Mouse (Mus musculus) gastrocnemius, adult 18-20 months (tissue): ENCODE results near the gene Btn2a2. TPM values are rescaled to one million over a fixed set of nuclear protein-coding genes. Genes with fewer than 3 reads are reported as not detected.

Experiments used
- DNase-seq: peaks from one replicate; pipeline ENCODE4 v3.0.0; 2021; ENCODE audit warnings: low spot score
- total RNA-seq, 2 experiments: library from RNA; stranded (reverse); gene quantifications; 2 replicates each; pipeline ENCODE4 v1.2.3; 2021

Gene Btn2a2
- total RNA-seq, 2 experiments from 2014 or later: not detected

- no peak for DNase-seq
Measured at GRCm38 (mm10) chr13:23523976-23524375, 35.3 kb upstream of the Btn2a2 start.

GRCm38 (mm10) chr13:23521703-23522102 lies 33.0 kb upstream of the Btn2a2 start:
- peak; percentile 74 for DNase-seq

DNA sequence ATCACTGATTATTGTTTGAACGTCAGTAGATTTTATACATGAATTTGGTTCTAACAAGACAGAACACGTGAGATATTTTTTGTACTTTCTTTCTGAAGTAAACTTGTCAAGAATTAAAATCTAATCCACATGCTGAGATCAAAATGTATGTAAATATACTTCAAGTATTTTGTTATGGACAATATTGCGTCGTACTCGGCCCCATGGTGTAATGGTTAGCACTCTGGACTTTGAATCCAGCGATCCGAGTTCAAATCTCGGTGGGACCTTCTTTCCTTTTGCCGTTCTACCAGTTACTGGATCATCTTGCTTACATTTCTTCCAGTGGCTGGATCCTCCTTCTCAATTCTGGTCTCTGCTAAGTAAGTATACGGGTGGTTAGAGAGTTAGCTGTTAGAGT lies 30.8 kb upstream of the Btn2a2 start:
- peak; percentile 84 for DNase-seq

DNA sequence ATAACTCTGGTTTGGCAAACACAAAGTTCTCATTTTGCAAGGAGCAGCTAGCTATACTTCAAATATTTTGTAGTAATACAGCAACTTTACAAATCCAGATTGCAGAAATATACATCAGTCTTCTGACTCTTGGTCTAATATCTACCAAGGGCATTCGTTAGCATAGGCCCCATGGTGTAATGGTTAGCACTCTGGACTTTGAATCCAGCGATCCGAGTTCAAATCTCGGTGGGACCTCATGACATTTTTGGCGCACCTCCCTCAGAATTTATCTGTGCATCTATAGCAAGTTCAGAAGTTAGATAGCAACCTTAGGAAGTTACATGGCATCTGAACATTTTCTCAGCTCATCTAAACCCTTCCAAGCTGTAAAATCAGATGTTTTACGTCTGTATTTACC lies 30.2 kb upstream of the Btn2a2 start:
- peak; percentile 83 for DNase-seq

DNA sequence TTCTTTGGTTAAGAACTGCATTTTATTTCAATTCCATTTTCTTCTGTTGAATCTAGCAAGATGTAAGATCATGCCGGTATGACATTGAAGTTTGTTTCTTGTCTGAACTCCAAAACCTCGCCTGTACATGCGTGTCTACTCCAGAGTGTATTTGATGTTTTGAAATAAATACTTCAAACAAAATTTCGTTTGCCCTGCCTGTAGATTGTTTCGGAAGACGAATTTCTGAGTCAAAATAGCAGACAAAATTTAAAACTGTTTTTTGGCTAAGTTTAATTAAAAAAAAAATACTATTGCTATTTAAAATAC lies 29.6 kb upstream of the Btn2a2 start:
- DNase-seq: no peak

- DNase-seq: peak; percentile 90
Measured at GRCm38 (mm10) chr13:23517603-23518294, 29.1 kb upstream of the Btn2a2 start.

GRCm38 (mm10) chr13:23516822-23517602 lies 28.4 kb upstream of the Btn2a2 start:
- peak; percentile 68 for DNase-seq

GRCm38 (mm10) chr13:23515826-23516620 lies 27.4 kb upstream of the Btn2a2 start:
- no peak for DNase-seq

- DNase-seq: no peak
Measured at GRCm38 (mm10) chr13:23515281-23515680, 26.6 kb upstream of the Btn2a2 start.

DNA sequence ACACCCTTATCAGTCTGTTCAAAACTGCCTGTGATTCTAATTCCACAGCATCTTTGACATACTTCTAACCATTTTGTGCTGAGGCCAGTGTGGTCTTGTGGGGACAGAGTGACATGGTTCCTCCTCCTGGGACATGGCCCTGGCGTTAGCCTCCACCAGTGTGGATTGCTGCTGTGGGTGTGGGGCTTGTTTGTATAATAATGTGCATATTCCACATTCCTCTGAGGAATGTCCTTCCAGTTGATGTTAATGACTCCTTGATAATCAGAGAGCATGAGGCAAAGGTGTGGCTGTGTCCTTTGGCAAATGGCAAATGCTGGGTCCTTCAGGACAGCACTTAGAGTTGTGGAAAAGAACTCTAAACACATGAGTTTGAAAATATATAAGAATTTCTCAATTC lies 24.9 kb upstream of the Btn2a2 start:
- no peak for DNase-seq

DNA sequence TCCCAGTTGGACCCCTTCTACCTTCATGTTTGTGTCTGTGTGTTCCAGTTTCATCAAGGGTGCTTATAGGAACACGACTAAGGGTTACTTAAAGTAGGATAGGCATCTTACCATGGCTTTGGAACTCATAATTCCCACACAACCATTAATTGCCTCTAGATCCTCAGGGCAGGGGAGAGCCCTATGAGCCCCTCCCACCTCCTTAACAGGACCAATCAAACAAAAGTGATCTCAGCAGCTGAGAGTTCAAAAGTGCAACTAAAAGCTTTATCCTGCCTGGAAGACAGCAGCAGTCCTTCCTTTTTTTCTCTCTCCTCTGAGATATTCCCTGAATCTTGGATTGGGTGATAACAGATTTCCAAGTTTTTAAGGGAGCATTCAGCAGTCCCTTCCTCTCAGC lies 21.5 kb upstream of the Btn2a2 start:
- DNase-seq: no peak

- no peak for DNase-seq
Measured at GRCm38 (mm10) chr13:23506819-23507515, 18.3 kb upstream of the Btn2a2 start.

DNA sequence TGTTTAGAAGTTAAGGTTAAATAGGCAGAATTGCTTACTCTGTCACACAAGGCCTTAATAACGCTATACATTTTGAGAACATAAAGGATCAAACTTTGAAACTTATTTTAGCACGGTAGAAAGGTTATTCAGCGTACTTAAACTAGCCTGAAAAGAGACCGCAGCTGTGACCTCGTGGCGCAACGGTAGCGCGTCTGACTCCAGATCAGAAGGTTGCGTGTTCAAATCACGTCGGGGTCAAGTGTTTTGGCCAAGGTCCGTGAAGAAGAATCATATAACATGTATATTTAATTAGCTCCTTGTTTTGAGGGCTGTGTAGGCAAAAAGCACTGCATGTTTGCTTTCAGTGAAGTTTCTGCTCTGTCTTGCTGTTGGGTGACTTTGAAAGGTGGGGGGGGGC lies 17.7 kb upstream of the Btn2a2 start:
- DNase-seq: no peak

DNA sequence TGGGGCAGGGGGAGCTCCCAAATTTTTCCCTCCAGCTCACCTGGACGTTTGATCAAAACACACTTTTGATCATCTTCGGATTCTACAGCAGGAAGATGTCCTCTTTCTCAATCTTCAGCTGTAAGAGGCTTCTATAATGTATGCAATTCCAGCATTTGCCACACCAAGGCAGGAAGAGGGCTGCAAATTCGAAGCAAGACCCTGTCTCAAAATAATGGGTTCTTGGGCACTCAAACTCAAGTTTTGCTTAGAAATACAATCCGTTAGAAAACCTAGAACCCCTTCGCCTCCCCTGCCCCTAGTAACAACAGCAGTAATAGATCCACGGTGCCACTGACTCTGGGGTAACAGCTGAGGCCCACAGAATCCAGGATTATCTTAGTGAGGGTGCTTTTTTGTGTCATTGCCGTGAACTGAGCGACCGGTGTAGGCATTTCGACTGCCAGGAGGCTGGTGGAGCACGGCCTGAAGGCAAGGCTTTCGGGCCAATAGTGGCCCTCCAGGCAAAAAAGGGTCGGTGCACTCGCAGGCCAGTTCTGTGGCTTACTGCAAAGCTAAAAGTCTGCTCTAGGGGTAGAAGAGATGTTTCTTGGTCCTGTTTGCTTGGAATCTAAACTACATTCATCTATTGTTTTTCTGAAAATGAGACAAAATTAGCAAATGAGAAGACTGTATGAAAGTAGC lies 17.1 kb upstream of the Btn2a2 start:
- DNase-seq: no peak

DNA sequence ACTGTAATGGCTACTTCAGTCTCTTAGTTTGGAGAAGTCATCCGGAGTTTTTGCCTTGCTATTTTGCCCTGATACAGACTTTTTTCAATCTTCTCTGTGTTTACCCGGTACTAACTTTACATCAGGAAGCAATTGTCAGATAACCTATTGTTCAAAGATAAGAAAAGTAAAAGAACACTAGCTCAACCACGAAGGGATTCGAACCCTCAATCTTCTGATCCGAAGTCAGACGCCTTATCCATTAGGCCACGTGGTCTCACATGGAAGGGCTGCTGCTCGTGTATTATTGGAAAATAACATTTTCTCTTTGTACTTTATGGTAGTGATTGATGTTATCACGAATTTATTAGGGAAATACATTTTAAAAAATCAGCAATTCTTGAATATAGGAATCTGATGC lies 15.1 kb upstream of the Btn2a2 start:
- peak; percentile 40 for DNase-seq

DNA sequence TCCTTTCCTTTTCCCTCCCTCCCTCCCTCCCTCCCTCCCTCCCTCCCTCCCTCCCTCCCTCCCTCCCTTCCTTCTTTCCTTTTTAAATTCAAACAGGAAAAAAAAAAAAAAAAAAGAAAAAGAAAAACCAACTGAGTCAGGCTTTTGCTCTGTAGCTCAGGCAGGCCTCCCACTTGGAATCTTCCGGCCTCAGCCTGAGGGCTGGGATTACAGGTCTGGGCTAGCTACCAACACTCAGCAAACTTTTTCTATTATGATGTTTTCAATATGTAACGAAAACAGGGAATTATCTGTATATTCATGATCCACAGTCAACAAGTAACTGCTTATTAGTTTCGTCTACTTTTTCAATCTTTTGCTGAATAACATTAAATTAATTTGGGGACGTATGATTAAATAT lies 14.3 kb upstream of the Btn2a2 start:
- DNase-seq: no peak

DNA sequence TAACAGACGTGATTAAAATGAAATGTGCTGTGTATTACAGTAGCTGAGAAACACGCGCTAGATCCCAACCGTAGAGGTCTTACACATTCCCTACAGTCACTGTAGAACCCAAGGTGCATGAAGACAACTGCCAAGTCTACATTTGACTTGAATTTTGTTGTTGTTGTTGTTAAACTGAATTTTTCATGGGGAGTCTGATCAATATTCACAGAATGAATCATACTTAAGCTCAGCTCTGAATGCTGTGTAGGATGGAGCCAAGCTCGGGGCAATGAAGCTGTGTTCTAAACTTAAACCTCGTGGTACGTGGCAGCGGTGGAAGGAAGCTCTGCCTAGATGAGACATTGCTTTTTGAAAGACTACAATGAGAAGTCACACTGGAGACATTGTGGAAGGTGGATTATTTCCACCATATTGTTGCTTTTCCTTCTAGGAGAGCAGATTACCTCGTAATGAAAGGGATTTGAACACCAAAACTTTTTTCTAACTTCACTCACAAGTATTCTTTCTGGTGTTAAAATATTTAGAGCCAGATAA lies 13.4 kb upstream of the Btn2a2 start:
- no peak for DNase-seq

- DNase-seq: no peak
Measured at GRCm38 (mm10) chr13:23501511-23501910, 12.9 kb upstream of the Btn2a2 start.

DNA sequence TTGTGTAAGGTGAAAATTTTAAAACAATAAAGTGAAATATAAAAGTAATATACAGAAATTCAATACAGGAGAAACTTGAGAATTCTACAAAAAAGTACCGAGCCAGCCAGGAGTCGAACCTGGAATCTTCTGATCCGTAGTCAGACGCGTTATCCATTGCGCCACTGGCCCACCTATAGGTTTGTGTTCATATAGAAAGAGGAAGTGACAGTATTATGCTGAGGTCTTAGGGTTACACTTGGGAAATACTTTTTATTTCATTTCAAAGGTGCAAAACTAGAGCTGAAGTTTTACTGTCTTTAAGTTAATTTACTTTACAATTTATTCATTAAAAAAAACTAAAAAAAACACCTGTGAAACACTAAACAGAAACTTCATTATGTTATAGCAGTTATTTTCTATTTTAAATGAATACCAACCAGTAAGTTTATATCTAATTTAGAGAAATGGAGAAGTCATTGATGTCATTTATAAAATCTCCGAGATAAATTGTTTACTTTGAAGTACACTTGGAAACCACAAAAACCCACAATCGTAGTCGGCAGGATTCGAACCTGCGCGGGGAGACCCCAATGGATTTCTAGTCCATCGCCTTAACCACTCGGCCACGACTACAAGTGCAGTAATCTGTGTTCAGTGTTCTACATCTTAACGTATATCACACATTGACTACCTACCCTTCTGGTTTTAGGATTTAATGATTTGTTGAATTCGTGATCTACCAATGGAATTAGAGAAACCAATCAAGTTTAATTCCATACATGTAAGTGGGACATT lies 12.0 kb upstream of the Btn2a2 start:
- DNase-seq: peak; percentile 20

- DNase-seq: no peak
Measured at GRCm38 (mm10) chr13:23499943-23500342, 11.3 kb upstream of the Btn2a2 start.
